Mouse (Mus musculus) gastrocnemius, postnatal 25 days (tissue): Measurements from ENCODE around the gene Fbxw9. TPM values are rescaled to one million over a fixed set of nuclear protein-coding genes. Genes with fewer than 3 reads are reported as not detected.
"Not testable (repeated sequence)": the region's sequence is repeated elsewhere in the genome, so short reads cannot be mapped to it uniquely, and the experiment has no call there.

Experiments used
- DNase-seq: peaks from one replicate; pipeline ENCODE4 v3.0.0; 2022
- total RNA-seq, 2 experiments: library from RNA; stranded (reverse); gene quantifications; 1 replicate in 1 of 2; 2 replicates in 1 of 2; pipeline ENCODE4 v1.2.3; 2021

Fbxw9 gene
- total RNA-seq, 2 experiments from 2014 or later, result 1.8 to 2.2 TPM

DNA sequence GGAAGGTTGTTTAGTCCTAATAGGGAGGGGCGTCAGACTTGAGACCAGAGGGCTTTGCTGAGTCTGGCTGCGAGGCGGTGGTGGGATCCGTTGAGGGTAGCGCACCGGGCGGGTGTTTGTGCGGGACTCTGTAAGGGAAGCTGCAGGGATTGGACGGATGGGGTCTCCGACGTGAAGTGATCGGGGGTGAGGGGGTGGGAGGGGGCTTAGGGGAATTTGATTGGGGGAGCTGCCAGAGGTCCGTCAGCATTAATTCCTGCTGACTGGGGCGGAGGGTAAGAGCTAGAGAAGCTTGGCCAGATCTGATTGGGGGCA is 22.5 kb upstream of the Fbxw9 start:
- no peak for DNase-seq

GRCm38 (mm10) chr8:85037681-85038531 is 21.9 kb upstream of the Fbxw9 start:
- peak; percentile 45 for DNase-seq

DNA sequence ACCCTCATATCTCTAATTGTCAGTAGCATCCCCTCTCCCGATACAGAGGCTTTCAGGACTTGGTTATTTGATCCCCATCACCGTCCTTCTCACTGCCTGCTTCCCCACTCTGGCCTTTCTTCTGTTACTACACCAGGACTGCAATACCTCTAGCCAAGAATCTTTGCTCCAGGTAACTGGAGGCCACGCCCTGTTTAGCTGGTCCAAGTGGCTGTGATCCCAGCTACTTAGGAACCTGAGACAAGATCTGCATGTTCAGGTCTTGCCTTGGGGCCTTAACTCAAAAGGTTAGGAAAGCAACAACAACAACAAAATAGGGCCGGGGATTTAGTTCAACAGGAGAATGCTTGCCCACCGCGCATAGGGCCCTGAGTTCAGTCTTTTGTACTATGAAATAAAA is 16.2 kb upstream of the Fbxw9 start:
- no peak for DNase-seq

DNA sequence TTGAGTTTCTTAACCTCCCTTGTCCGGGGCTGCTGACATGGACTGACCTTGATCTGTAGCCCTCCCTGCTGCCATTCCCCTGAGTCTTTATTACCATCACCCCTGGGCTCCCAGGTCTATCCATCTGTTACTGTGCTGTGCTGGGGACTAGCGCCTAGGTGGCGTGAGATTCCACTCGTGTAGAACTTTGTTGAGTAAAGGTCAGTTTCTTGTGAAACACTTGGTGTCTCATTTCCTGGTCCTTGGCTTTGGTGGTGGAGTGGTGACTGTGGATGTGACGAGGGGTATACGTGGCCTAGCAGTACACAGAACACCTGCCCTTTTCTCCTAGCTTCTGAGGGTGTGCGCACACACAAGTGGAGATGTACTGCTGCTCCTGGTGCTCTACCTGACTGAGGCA is 2.5 kb upstream of the Fbxw9 start:
- no peak for DNase-seq

- no peak for DNase-seq
Measured at GRCm38 (mm10) chr8:85062603-85063002, 2.7 kb downstream of the Fbxw9 start.

DNA sequence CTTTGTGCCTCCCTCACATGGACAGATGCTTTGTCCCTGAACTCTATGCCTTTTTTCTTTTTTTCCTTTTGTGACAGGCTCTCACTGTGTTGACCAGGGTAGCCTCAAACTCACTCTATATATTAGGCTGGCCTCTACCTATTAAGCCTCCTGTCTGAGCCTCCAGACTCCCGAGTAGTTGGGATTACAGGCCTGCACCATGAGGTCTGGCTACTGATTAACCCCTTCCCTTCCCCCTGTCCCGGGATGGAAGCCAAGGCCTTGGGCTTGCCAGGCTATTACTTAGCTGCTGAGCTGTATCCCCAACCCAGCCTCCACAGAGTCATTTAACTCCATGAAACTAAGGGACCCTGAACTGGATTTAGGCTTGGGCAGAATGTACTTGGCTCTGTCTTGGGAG is 5.4 kb downstream of the Fbxw9 start:
- DNase-seq, result no peak

DNA sequence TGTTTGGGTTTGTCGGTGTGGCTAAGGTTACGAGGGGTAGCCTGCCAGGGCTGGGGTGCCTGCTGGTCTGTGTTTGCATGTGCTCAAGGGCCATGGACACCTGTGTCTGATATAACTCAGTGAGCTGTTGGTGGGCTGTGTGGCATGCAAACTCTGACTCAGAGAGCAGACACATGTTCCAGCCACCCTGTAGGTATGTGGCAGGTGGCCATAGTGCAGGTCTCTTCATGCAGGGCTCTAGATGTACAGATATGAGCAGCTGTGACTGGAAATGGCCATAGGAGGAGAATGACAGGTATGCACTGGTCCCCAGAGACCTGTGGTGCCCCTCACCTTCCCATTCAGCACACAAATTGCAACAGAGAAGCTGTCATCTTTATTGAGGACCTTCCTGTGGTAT is 7.3 kb downstream of the Fbxw9 start:
- no peak for DNase-seq

DNA sequence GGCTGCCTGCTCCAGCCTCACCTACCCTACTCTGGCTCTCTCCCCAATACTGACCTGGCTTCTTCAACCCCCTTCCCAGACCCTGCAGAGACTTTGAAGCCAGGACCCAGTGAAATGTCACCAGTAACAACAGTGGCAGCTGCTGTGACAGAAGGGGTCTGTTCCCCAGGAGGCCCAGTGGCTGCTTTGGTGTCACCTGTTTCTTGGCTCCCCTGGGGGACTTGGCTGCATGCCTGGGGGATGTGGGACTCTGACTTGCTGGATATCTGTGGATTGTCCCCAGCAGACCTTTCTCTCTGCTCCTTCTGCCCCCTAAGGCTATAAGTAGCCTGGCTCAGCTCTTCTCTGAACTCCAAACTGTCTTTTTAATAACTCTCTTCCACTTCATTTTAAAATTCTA is 8.1 kb downstream of the Fbxw9 start, which contains the start of gene Gm5741:
TSS of gene Gm5741 (minus strand) at position 1 of the 400 bp plus-strand sequence.
- no peak for DNase-seq

DNA sequence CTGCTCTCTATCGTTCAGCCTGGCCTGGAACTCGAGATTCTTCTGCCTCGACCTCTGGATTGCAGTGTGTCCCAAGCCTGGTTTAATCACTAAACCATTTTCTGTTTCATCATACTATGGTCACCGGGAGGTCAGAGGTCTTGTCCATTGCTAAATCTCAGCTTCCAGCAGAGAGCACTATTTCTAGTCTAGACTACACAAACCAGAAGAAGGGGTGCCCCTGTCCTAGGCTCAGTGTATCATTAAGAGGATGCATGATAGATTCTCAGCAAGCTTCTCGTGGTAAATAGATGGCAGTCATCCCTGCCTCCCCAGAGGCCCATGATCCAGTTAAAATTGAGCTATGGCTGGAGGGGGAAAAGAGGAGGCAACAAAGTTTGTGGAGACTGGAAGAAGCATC is 11.2 kb downstream of the Fbxw9 start:
- no peak for DNase-seq

DNA sequence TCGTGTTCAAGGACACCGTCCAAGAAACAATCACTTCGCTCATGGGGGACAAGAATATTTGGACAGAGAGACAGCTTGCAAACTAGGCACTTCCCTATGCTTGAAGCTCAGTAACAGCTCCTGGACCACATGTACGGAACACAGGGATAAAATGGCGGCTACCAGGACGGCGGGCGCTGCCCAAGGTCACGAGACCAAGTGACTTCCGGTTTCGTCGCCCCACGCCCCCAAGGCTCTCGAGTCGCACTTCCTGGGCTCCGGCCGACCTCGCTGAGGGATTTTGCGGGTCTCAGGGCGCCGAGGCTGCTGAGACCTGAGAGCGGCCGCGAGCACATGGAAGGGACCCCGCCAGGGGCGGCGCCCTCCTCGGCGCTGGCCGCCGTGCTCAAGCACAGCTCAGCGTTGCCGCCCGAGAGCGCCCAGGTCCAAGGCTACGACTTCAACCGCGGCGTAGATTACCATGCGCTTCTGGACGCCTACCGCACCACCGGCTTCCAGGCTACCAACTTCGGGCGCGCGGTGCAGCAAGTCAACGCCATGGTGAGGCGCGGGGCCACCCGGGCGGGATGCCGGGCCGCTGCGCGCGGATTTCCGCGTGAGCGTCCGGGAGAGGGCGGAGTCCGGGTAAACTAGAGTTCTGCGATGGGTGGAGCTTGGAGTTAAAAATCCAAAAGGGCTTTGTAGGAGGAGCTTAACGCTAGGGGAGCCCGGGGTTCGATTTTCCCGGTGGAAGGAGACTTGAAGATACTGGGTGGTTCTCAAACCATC is 11.8 kb downstream of the Fbxw9 start, which contains the start of gene Dhps:
TSS of gene Dhps (plus strand) at position 244 of the 768 bp plus-strand sequence.
- DNase-seq, result peak; percentile 88

DNA sequence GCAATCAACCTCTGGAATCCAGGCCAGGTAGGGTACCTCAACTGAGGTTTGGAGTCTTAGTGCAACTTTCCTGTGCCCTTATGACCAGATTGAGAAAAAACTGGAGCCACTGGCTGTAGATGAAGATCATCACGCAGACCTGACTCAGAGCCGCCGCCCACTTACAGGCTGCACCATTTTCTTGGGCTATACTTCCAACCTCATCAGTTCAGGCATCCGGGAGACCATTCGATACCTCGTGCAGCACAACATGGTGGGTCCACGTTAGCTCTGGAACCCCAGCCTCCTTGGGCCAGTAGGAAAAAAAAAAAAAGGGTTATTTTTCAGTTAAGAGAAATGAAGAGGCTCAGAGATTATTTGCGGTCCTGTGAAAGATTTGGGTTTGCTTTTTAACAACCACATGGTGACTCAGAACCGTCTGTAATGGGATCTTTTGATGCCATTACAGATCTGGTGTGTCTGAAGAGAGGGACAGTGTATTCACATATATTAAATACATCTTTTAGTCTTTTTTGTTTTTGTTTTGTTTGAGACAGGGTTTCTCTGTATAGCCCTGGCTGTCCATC is 12.6 kb downstream of the Fbxw9 start:
- no peak for DNase-seq

DNA sequence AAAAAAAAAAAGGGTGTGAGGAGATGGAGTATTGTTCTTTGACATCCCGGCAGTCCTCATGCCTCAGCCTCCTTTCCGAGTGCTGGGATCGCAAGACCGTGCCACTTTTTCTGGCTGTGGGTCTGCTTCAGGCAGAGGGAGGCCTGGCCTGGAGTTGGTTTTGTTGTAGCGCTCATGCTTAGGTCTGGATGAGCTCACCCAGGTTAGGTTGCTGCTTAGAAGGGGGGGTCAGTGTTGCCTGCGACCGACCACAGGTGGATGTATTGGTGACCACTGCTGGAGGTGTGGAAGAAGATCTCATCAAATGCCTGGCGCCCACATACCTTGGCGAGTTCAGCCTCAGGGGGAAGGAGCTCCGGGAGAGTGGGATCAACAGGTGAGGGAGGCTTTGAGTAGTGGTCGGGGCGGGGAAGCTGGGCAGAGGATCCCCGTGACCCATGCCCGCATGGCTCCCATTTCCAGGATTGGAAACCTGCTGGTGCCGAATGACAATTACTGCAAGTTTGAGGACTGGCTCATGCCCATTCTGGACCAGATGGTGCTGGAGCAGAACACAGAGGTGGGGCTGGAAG is 13.3 kb downstream of the Fbxw9 start:
- no peak for DNase-seq

DNA sequence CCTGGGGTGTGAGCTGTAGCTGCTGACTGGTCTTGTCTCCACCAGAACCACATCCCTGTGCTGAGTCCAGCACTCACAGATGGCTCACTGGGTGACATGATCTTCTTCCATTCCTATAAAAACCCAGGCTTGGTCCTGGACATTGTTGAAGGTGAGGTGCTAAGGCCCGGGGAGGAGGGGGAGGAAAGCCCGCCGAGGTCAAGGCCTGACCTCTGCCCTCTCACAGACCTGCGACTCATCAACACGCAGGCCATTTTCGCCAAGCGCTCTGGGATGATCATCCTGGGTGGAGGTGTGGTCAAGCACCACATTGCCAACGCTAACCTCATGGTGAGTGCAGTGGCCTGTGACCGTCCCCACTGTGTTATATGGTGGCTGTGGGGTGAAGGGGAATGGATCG is 14.3 kb downstream of the Fbxw9 start:
- DNase-seq, result no peak

GRCm38 (mm10) chr8:85074617-85075016 is 14.8 kb downstream of the Fbxw9 start:
- no peak for DNase-seq

GRCm38 (mm10) chr8:85076001-85076400 is 16.1 kb downstream of the Fbxw9 start:
- no peak for DNase-seq

DNA sequence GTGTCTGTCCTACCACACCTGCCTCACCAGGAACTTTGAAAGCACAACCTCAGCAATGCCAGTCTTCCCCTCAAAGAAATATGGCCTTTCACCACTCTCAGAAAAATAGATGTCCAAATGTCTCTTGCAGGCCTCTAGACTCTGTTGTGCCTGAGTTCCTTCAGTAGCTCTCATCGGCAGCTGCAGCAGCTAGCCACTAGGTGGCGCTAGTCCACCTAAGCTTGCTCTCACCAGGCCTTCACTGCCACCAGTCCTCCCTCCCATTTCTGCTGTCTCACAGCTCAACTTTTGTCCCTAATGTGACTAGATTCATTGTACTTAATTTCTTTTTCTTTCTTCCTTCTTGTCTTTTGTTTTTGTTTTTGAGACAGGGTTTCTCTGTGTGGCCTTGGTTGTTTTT is 17.1 kb downstream of the Fbxw9 start:
- DNase-seq, result peak; percentile 64

- peak; percentile 42 for DNase-seq
Measured at GRCm38 (mm10) chr8:85080214-85080531, 20.3 kb downstream of the Fbxw9 start.

- peak; percentile 34 for DNase-seq
Measured at GRCm38 (mm10) chr8:85080532-85081215, 20.8 kb downstream of the Fbxw9 start, which contains the start of gene Wdr83os. Gene Wdr83os (plus strand): TSS chr8:85080740.

- peak; percentile 46 for DNase-seq
Measured at GRCm38 (mm10) chr8:85081216-85081555, 21.3 kb downstream of the Fbxw9 start, which contains the start of gene Wdr83. Gene Wdr83 (minus strand): TSS chr8:85081306.

- DNase-seq, result not testable (repeated sequence)
Measured at GRCm38 (mm10) chr8:85082169-85082568, 22.3 kb downstream of the Fbxw9 start.

GRCm38 (mm10) chr8:85083108-85083813 is 23.4 kb downstream of the Fbxw9 start, which contains the start of gene Man2b1:
Gene Man2b1 (plus strand): TSS chr8:85083270.
- peak; percentile 88 for DNase-seq
